Mouse (Mus musculus) olfactory bulb, adult 2 months (tissue): ENCODE measurements around the gene Tsen34.

Experiments used
- CTCF ChIP-seq: fragments of 200-500 bp; IDR thresholded peaks from 2 replicates; pipeline ENCODE4 v1.5.1; 2012; ENCODE audit warnings: low read depth, mild to moderate bottlenecking, low read length, moderate library complexity; ENCODE audit not compliant: insufficient read depth
- POLR2A ChIP-seq: fragments of 200-500 bp; IDR thresholded peaks from 2 replicates; pipeline ENCODE4 v1.6.1; 2012; ENCODE audit warnings: mild to moderate bottlenecking, low read depth, low read length, moderate library complexity; ENCODE audit not compliant: insufficient read depth

DNA sequence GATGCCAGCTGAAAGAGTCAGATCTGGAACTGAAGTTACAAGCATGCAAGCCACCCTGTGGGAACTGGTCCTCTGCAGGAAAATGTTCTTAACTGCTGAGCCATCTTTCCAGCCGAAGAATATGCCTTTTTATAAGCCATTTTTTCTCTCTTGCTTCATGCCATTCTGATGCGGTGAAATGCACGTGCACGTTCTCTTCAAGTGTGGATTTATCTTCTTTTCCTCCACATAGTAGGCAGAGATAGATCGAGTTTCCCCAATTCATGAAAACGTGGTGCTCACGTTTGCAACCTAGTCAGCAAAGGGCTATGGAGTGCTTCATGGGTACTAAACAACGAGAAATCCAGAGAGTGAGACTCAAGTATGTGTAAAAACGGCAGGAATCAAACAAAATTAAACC, 48.8 kb upstream of the Tsen34 start:
- TF ChIP-seq POLR2A (no peak), CTCF (no peak)
